Mouse (Mus musculus) megakaryocyte, adult 5-6 weeks (primary cell): ENCODE results near the gene Sept9. TPM values are rescaled to one million over a fixed set of nuclear protein-coding genes. Genes with fewer than 3 reads are reported as not detected.

Experiments
- ATAC-seq: 2 replicates; pipeline ENCODE4 v1.8.0; 2016; ENCODE audit warnings: mild to moderate bottlenecking, inconsistent platforms; ENCODE audit not compliant: poor library complexity, severe bottlenecking
- total RNA-seq, 2 experiments: library from RNA; stranded (forward) in 1 of 2; stranded (reverse) in 1 of 2; fragments of 153-499, 151-499 nt in 1 of 2; fragments of 221-1000, 200-1000 nt in 1 of 2; gene quantifications; 2 replicates each; pipeline versions ENCODE4 v1.2.3 to v1.2.4; 2015 to 2017

The Sept9 gene
- total RNA-seq, 2 experiments from 2014 or later: 162 to 335 TPM

DNA sequence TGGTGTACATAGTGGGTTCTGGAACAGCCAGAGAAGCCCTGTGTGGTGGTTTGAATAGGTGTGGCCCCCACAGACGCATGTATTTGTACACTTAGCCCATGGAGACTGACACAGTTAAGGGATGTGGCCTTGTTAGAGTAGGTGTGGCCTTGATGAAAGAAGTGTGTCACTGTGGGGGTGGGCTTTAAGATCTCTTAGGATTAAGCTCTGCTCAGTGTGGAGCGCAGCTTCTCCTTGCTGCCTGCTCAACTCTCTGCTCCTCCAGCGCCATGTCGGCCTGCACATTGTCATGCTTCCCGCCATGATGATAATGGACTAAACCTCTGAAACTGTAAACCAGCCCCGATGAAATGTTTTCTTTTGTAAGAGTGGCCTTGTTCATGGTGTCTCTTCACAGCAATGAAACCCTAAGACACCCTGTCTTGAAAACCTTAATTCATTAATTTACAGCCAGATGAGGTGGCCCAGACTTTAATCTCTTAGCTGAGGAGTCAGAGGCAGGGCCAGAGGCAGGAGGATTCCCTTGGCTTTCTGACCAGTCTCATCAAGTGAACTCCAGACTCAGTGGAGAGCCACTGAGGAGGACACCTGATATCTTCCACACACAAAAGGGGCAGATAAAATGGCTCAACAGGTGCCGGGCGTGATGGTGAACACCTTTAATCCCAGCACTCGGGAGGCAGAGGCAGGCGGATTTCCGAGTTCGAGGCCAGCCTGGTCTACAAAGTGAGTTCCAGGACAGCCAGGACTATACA, 44.3 kb downstream of the Sept9 start:
- ATAC-seq: no peak

DNA sequence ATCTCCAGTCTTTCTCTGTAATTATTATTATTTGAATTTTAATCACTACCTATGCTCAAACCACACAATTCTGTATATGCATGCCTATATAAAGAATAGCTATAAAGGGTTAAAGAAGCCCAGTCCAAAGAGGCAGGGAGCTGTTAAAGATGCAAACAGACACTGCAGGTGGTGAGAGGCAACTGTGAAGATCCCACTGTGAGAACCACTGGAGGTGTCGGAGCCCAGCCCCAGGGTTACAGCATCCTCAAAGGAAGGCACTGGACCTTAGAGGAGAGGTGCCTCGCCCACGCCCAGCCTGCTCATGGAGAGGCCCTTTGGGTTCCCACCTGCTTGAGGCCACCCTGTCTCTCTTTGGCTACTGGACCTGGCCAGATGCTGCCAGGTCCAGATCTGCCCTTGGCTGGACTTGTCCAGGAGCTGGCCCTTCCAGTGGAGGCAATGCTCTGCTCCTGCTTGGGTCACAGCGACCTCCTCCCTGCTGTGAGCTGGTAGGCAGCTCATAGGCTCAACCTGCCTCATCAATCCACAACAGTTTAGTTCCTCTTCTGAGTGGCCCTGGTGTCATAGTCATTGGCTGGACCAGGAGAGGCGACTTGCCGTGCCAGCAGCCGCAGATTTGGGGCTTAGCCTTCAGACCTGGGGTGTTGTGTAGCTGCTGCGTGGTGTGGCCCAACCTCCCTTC, 45.7 kb downstream of the Sept9 start:
- ATAC-seq: peak; percentile 50

DNA sequence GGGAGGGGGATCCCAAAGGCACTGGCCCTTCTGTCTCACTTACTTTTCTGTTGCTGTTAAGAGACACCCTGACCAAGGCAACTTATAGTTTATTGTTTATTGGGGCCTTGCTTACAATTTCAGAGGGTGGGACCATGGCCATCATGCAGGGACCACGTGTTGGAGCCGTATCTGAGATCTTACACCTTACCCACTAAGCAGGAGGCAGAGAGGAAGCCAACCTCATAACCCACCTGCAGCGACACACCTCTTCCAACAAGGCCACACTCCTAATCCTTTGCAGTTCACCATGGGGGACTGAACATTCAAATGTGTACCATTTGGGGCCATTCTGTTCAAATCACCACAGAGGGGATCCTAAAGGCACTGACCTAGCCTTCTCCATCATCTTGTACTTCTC, 46.4 kb downstream of the Sept9 start:
- ATAC-seq: no peak

DNA sequence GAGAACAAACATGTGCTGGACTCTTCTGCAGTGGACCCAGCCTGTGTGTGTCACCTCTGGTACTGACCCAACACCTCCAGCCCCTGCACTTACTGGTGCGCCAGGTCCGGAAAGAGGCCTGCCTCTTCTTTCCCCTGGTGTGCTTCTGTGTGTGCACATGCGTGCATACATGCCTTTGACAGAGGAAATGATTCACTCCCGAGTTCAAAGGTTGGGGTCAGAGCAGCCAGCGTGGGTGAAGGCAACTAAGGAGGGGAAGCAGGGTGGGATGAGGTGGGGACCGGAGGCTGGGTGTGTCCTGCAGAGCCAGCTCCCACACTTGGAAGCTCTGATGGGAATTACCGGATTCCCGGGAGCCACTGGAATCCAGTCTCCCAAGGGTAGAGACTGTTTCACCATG, 46.8 kb downstream of the Sept9 start:
- no peak for ATAC-seq

GRCm38 (mm10) chr11:117246981-117247431, 47.5 kb downstream of the Sept9 start:
- no peak for ATAC-seq

DNA sequence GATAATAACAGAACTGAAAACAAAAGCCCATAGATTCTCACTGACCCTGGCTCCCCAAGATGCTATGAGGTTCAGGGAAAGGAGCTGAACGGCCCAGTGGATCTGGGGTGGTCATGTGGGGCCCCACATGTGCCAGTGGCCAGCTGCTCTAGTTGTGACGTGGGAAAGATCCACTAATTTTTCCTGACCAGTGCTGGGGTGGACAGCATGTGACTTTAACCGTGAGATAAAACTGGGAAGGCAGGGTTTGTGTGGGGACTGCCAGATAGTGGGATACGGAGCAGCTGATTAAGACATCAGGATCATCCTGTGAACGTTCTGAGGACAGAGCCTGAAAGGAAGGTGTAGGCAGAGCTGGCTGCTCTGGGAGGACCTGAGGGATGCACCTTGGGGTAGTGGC, 48.1 kb downstream of the Sept9 start:
- ATAC-seq: no peak

GRCm38 (mm10) chr11:117248734-117249248, 49.3 kb downstream of the Sept9 start:
- no peak for ATAC-seq

- ATAC-seq: no peak
These were observed 50.0 kb downstream of the Sept9 start for GRCm38 (mm10) chr11:117249282-117249984.

DNA sequence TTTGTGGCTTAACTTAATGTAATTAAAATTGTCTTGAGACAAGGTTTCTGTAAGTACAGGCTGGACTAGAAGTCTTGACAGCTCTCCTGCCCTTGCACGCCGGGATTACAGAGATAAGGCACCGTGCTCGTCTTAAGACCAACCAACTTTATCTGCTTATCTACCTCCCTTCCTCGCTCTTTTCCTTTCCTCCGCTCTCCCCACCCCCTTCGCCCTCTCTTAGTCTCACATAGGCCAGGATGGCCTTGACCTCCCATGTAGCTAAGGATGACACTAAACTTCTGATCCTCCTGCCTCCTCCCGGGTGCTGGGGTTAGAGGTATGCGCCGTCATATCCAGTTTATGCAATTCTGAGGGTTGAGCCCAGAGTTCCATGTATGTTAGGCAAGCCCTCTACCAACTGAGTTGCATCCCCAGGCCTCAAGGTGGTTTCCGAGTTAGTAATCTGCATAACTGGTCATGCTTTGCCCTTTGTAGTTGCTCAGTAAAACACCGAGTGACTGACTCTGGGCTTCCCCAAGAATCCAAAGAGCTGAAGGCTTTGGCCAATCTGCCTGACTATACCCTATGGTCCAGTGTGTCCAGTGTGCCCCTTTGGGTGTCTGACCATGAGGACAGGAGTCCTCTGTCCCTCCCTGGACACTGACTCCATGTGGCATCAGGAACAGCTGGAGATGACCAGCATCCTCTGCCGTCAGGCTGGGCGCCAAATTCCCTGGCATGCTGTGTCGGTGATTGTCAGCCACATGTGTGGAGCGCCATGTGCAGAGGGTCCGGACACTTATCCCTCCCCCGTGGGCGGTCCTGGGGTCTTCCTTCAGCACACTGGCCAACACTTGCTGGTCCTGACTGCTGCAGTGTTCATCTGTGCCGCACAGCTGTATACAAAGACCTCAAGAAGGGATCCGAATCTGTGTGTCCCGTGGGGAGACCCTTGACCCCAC, 50.8 kb downstream of the Sept9 start:
- ATAC-seq: peak; percentile 50

DNA sequence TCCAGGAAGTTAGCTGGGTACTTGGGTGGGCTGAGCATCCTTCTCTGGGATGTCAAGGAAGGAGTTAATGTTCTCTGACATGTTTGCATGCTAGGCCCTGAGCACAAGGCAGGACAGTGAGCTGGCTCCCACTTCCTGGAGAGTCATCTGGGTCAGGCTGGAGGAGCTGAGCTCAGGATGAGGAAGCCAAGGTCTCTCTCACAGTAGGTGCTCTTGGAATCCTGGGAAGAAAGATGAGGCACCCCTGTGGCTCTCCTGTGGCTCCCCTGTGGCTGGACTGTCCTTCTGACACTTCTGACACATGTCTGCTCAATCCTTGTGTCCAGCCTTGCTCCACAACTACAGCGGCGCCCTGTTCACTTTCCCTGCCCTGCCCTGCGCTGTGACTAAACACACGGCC, 52.3 kb downstream of the Sept9 start:
- ATAC-seq: no peak

- no peak for ATAC-seq
These were observed 53.4 kb downstream of the Sept9 start for GRCm38 (mm10) chr11:117252846-117253245.

GRCm38 (mm10) chr11:117254161-117255107, 55.0 kb downstream of the Sept9 start:
- no peak for ATAC-seq

- no peak for ATAC-seq
These were observed 55.6 kb downstream of the Sept9 start for GRCm38 (mm10) chr11:117255108-117255489.

- ATAC-seq: no peak
These were observed 56.6 kb downstream of the Sept9 start for GRCm38 (mm10) chr11:117256088-117256487.

DNA sequence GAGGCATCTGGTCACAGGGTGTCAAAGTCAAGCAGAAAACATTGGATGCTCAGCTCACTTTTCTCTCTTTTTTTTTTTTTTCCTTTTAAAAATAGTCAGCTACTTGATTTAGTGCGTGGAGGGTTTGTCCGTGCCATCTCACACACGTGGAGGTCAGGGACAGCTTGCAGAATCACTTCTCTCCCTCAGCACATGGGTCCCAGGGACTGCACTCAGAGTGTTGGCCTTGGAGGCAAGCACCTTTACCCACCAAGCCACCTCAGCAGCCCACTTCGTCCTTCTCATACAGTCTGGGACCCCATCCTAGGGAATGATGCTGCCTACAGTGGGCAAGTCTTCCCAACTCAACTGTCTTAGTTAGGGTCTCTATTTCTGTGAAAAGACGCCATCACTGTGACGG, 57.4 kb downstream of the Sept9 start:
- ATAC-seq: no peak

DNA sequence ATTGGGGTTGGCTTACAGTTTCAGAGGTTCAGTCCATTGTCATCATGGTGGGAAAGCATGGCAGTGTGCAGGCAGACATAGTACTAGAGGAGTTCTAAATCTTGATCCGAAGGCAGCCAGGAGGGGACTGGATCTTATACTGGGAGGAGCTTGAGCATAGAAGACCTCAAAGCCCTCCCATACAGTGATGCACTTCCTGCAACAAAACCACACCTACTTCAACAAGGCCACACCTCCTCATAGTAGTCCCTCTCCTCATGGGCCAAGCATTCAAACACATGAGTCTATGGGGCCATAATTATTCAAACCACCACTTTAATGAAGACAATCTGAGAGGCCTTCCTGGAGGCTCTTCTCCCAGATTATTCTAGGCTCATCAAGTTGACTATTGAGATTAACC, 57.8 kb downstream of the Sept9 start:
- ATAC-seq: no peak

- peak; percentile 73 for ATAC-seq
These were observed 58.4 kb downstream of the Sept9 start for GRCm38 (mm10) chr11:117257842-117258241.

- peak; percentile 49 for ATAC-seq
These were observed 59.9 kb downstream of the Sept9 start for GRCm38 (mm10) chr11:117259178-117259960.
